Mouse (Mus musculus) erythroblast, adult 5-6 weeks (primary cell): Measurements from ENCODE around the gene Cdv3. TPM values are rescaled to one million over a fixed set of nuclear protein-coding genes. Genes with fewer than 3 reads are reported as not detected.

Experiments
- ATAC-seq: replicated peaks from 2 replicates; pipeline ENCODE4 v1.8.0; 2016; ENCODE audit warnings: moderate number of reproducible peaks, mild to moderate bottlenecking, moderate TSS enrichment, inconsistent platforms; ENCODE audit not compliant: poor library complexity, low FRiP score, severe bottlenecking
- total RNA-seq, 2 experiments: library from RNA; stranded (forward) in 1 of 2; stranded (reverse) in 1 of 2; fragments of 150-400 nt in 1 of 2; fragments of 200-764, 138-1000 nt in 1 of 2; gene quantifications; 2 replicates each; pipeline versions ENCODE4 v1.2.3 to v1.2.4; 2015 to 2017; ENCODE audit warnings: low replicate concordance in 2 of 2

Cdv3 gene
- total RNA-seq, 2 experiments from 2014 or later = 22.7 to 43.1 TPM

DNA sequence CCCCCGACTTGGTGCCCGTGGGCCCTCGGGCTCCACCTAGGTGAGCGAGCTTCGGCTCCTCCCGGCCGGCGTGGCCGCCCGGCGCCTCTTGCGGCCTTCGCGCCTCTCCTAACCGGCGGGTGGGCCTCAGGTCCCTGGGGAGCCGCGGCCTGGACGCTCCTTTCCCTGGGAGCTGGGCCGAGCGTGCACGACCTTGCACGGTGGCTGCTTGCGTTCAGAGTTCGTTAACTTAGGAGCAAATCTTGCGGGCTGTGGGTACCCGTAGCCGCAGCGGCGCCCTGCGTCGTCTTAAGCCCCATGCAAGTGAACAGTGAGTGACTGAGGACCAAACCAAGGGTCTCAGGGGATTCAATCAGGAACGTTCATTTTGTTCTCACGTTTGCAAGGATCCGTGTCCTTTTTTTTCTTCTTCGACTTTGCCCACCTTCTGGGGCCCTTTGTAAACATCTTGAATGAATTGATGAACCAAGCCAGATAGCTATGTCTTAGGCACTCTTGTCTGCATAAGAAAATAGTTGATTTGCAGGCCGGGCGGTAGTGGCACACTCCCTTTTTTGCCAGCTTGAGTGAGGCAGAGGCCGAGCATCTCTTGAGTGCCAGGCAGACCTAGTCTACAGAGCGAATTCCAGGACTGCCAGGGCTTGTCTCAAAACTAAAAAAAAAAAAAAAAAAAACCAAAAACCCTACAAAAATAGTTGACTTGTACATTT, 60.2 kb downstream of the Cdv3 start:
- 0 out of 2 replicates have a peak, but pooled peaks have one; percentile 20 for ATAC-seq

DNA sequence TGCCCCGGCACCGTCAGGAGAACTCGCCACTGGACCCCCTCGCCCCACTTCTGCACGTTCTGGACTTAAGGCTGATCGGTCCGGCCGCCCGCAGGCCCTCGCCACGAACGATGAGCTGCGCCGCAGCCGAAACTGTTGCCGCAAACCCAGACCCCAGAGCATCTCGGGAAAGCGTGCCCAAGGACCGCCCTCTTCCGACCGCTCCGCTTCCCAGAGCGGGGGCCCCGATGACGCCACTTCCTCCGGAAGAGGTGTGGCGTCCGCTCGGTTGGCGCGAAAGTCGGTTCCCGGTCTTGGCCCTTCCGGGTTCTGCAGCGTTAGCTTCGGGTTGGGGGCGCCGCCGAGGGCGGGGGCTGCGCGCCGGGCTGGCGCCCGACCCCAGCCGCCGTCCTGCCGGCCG, 60.7 kb downstream of the Cdv3 start, which contains the start of the genes 1300017J02Rik and Topbp1:
Gene 1300017J02Rik, minus strand, starts transcription at position 156 of the 400 bp plus-strand sequence.
Gene Topbp1, plus strand, starts transcription at position 289 of the 400 bp plus-strand sequence.
- peak; percentile 94 for ATAC-seq

Other genes with a start within 250 kb of the Cdv3 start
- gene Srprb, start 163.7 kb downstream of the Cdv3 start, total RNA-seq (2015; ENCODE audit: low replicate concordance) = 2.1 and 2.9 TPM in 2 replicates
- 1.9 and 3.3 TPM in 2 replicates for gene Srprb, start 163.7 kb downstream of the Cdv3 start, total RNA-seq (2017; ENCODE audit: low replicate concordance)
- gene Gm20425, start 135.5 kb downstream of the Cdv3 start, total RNA-seq (2015; ENCODE audit: low replicate concordance) = not detected in 2 replicates
- gene Gm20425, start 135.5 kb downstream of the Cdv3 start, total RNA-seq (2017; ENCODE audit: low replicate concordance) = 4.7 TPM in 1 of 2 replicates, not detected in the other
- gene Trf, start 135.4 kb downstream of the Cdv3 start, total RNA-seq (2015; ENCODE audit: low replicate concordance) = 142 and 201 TPM in 2 replicates
- 49.4 and 54.1 TPM in 2 replicates for gene Trf, start 135.4 kb downstream of the Cdv3 start, total RNA-seq (2017; ENCODE audit: low replicate concordance)
- 403 and 418 TPM in 2 replicates for gene 1300017J02Rik, start 60.8 kb downstream of the Cdv3 start, total RNA-seq (2015; ENCODE audit: low replicate concordance)
- gene 1300017J02Rik, start 60.8 kb downstream of the Cdv3 start, total RNA-seq (2017; ENCODE audit: low replicate concordance) = 508 and 583 TPM in 2 replicates
- 49.3 and 75.1 TPM in 2 replicates for gene Topbp1, start 60.6 kb downstream of the Cdv3 start, total RNA-seq (2015; ENCODE audit: low replicate concordance)
- 82.1 and 86.1 TPM in 2 replicates for gene Topbp1, start 60.6 kb downstream of the Cdv3 start, total RNA-seq (2017; ENCODE audit: low replicate concordance)
- gene Bfsp2, start 114.6 kb upstream of the Cdv3 start, total RNA-seq (2015; ENCODE audit: low replicate concordance) = not detected in 2 replicates
- gene Bfsp2, start 114.6 kb upstream of the Cdv3 start, total RNA-seq (2017; ENCODE audit: low replicate concordance) = not detected in 2 replicates